Mouse (Mus musculus): ENCODE measurements around the gene Teddm1a. TPM values are rescaled to one million over a fixed set of nuclear protein-coding genes. Genes with fewer than 3 reads are reported as not detected.

Teddm1a gene
- 1,773 TPM for polyA plus RNA-seq (2014; fragmentation: Illumina TruSeq; extraction: RNeasy Lipid Tissue Mini Kit (QIAGEN cat#74804); ENCODE audit: low read depth, low replicate concordance)

GRCm38 (mm10) chr1:153891442-153891841 lies at the start of gene Teddm1a:
Teddm1a (plus strand) TSS chr1:153891742.

GRCm38 (mm10) chr1:153844042-153844441 lies 47.5 kb upstream of the Teddm1a start, which contains the start of gene Rgsl1:
Rgsl1 (minus strand) TSS chr1:153844142.

GRCm38 (mm10) chr1:153874045-153874444 lies 17.5 kb upstream of the Teddm1a start, which contains the start of gene Teddm1b:
Teddm1b (plus strand) TSS chr1:153874345.

GRCm38 (mm10) chr1:153899731-153900380 lies 8.3 kb downstream of the Teddm1a start, which contains the start of the genes Glul and Teddm2:
Glul (plus strand) TSS chr1:153899944.
Teddm2 (minus strand) TSS chr1:153900228.

Other genes with a start within 250 kb of the Teddm1a start
- gene Rgs8, start 238.7 kb upstream of the Teddm1a start, polyA plus RNA-seq (2014; fragmentation: Illumina TruSeq; extraction: RNeasy Lipid Tissue Mini Kit (QIAGEN cat#74804); ENCODE audit: low read depth, low replicate concordance): not detected
- 1.3 TPM for gene Rgs16, start 151.4 kb upstream of the Teddm1a start, polyA plus RNA-seq (2014; fragmentation: Illumina TruSeq; extraction: RNeasy Lipid Tissue Mini Kit (QIAGEN cat#74804); ENCODE audit: low read depth, low replicate concordance)
- 29.7 TPM for gene Rnasel, start 142.3 kb upstream of the Teddm1a start, polyA plus RNA-seq (2014; fragmentation: Illumina TruSeq; extraction: RNeasy Lipid Tissue Mini Kit (QIAGEN cat#74804); ENCODE audit: low read depth, low replicate concordance)
- gene Rgsl1, start 47.6 kb upstream of the Teddm1a start, polyA plus RNA-seq (2014; fragmentation: Illumina TruSeq; extraction: RNeasy Lipid Tissue Mini Kit (QIAGEN cat#74804); ENCODE audit: low read depth, low replicate concordance): 3.0 TPM
- 507 TPM for gene Teddm1b, start 17.4 kb upstream of the Teddm1a start, polyA plus RNA-seq (2014; fragmentation: Illumina TruSeq; extraction: RNeasy Lipid Tissue Mini Kit (QIAGEN cat#74804); ENCODE audit: low read depth, low replicate concordance)
- 1,917 TPM for gene Glul, start 8.2 kb downstream of the Teddm1a start, polyA plus RNA-seq (2014; fragmentation: Illumina TruSeq; extraction: RNeasy Lipid Tissue Mini Kit (QIAGEN cat#74804); ENCODE audit: low read depth, low replicate concordance)
- 1,378 TPM for gene Teddm2, start 8.5 kb downstream of the Teddm1a start, polyA plus RNA-seq (2014; fragmentation: Illumina TruSeq; extraction: RNeasy Lipid Tissue Mini Kit (QIAGEN cat#74804); ENCODE audit: low read depth, low replicate concordance)